Mouse (Mus musculus) heart, adult 8-10 months (tissue): ENCODE data around the gene Bcl7b. TPM values are rescaled to one million over a fixed set of nuclear protein-coding genes. Genes with fewer than 3 reads are reported as not detected.
"Not testable (repeated sequence)": the region's sequence is repeated elsewhere in the genome, so short reads cannot be mapped to it uniquely, and the experiment has no call there.

Experiments
- DNase-seq: peaks from one replicate; pipeline ENCODE4 v3.0.0; 2022; ENCODE audit warnings: low spot score
- microRNA-seq: library from miRNA; unstranded; fragments of <30 nt; microRNA quantifications from one replicate; pipeline ENCODE4 v1.2.0, GENCODE M21; 2022
- total RNA-seq, 4 experiments: library from RNA; stranded (reverse); gene quantifications; 2 replicates each; pipeline ENCODE4 v1.2.4; 2022

Bcl7b gene
- total RNA-seq, 4 experiments from 2014 or later: 39.8 to 47.6 (median 44.6) TPM

DNA sequence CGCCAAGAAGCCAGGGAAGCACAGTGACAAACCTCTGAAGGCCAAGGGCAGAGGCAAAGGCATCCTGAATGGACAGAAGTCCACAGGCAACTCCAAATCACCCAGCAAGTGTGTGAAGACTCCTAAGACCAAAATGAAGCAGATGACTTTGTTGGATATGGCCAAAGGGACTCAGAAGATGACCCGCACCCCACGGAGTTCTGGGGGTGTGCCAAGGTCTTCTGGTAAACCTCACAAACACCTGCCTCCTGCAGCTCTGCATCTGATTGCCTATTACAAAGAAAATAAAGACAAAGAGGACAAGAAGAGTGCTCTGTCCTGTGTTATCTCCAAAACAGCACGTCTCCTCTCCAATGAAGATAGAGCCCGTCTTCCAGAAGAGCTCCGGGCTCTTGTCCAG is 48.8 kb downstream of the Bcl7b start:
- DNase-seq: no peak

DNA sequence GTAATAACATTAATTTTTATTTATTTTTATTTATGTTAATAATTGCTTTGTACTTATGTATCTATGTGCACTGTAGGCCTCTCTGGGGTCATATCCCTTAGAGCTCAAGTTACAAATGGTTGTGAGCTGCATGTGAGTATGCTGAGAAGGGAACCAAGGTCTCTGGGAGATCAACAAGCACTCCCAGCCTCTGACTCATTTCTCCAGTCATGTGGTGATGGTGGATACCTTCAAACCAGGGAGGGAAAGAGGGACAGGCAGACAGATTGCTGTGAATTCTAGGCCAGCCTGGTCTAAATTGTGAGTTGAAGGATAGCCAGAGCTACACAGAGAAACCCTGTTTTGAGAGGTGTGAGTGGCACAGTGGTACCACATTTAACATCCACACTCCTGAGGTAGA is 52.9 kb downstream of the Bcl7b start:
- DNase-seq: no peak

DNA sequence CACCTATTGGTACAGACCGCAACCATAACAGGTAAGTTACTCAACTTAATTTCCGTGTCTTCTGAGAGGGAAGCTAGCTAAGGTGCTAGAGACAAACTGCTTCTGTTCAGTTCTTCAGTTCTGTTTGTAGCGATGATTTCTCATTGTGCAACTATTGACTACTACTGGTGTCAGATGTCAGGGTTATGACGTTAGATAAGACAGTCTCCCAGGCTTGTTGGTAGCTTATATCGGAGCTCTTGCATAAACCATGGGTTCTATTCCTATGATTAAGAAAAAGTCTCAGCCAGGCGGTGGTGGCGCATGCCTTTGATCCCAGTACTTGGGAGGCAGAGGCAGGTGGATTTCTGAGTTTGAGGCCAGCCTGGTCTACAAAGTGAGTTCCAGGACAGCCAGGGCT is 54.0 kb downstream of the Bcl7b start:
- no peak for DNase-seq

DNA sequence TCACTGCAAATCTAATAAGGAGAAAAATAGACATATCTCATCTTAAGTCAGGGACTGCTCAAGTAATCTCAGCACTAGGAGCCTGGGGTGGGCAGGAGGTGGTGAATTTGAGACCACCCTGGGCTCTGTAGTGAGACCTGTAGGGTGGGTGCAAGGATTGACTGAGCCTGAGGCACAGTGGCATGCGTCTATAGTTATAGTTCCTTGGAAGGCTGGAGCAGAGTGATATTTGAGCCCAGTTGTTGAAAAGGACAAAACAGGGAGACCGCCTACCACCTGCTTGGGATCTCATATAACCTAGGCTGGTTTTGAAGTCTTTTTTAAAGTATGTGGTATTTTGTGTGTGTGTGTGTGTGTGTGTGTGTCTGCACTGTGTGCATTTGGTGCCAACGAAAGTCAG is 56.1 kb downstream of the Bcl7b start:
- DNase-seq: no peak

DNA sequence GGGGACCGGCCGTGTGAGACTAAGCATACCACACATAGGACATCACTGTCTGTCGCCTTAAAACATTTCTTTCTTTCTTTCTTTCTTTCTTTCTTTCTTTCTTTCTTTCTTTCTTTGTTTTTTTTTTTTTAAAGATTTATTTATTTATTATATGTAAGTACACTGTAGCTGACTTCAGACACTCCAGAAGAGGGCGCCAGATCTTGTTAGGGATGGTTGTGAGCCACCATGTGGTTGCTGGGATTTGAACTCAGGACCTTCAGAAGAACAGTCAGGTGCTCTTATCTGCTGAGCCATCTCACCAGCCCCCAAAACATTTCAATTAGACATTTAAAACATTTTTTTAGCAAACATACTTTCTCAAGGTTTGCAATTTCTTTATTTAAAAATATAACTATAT is 57.8 kb downstream of the Bcl7b start:
- DNase-seq: not testable (repeated sequence)

DNA sequence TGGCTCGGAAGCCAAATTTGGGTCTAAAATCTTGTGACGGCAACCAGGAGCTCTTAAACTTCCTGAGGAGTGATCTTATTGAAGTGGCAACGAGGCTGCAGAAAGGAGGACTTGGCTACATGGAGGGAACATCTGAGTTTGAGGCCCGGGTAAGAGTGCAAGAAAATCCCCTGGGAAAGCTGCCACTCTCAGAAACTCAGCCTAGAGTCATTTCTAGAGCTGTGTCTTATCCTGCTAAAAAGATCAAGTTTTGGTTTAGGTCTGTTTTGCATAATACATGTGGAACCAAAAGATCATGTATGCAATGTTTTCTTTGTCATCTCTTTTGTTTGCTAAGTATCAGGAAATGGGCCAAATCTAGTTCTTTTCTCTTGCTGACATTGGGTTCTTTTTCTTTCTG is 62.1 kb downstream of the Bcl7b start:
- DNase-seq: no peak

Small RNA genes within 50 kb of the gene (microRNA-seq; reads per million reads assigned to microRNA genes)
- gene Gm25315: not detected

Other genes with a start within 250 kb of the Bcl7b start
- gene Mettl27, start 235.9 kb upstream of the Bcl7b start, total RNA-seq: 10 to 100 TPM in 1 of 4 experiments, 1 to 10 TPM in 3; 6.3 to 11.9 (median 7.9) TPM
- gene Cldn4, start 221.3 kb upstream of the Bcl7b start, total RNA-seq: not detected
- under 1 TPM in 1 of 4 experiments, not detected in 3; 0.28 TPM for gene Cldn3, start 182.1 kb upstream of the Bcl7b start, total RNA-seq
- 10 to 100 TPM; 67.0 to 71.0 (median 70.2) TPM for gene Abhd11, start 159.1 kb upstream of the Bcl7b start, total RNA-seq
- 1 to 10 TPM in 3 of 4 experiments, under 1 TPM in 1; 0.88 to 2.4 (median 1.2) TPM for gene Stx1a, start 144.8 kb upstream of the Bcl7b start, total RNA-seq
- gene Dnajc30, start 104.1 kb upstream of the Bcl7b start, total RNA-seq: 10 to 100 TPM; 43.8 to 49.3 (median 45.5) TPM
- gene Bud23, start 103.3 kb upstream of the Bcl7b start, total RNA-seq: 10 to 100 TPM; 18.0 to 31.3 (median 23.7) TPM
- gene Vps37d, start 90.0 kb upstream of the Bcl7b start, total RNA-seq: under 1 TPM; 0.37 to 0.57 (median 0.47) TPM
- 10 to 100 TPM; 18.0 to 39.9 (median 21.3) TPM for gene Mlxipl, start 78.4 kb upstream of the Bcl7b start, total RNA-seq
- gene Tbl2, start 18.6 kb upstream of the Bcl7b start, total RNA-seq: 10 to 100 TPM in 3 of 4 experiments, 1 to 10 TPM in 1; 9.6 to 14.0 (median 10.7) TPM
- gene Baz1b, start 19.0 kb downstream of the Bcl7b start, total RNA-seq: 10 to 100 TPM; 40.4 to 48.7 (median 43.6) TPM
- 1 to 10 TPM; 1.3 to 1.9 (median 1.6) TPM for gene Fzd9, start 82.9 kb downstream of the Bcl7b start, total RNA-seq
- under 1 TPM in 3 of 4 experiments, not detected in 1; 0.24 to 0.94 (median 0.90) TPM for gene Fkbp6, start 181.8 kb downstream of the Bcl7b start, total RNA-seq
- gene Trim50, start 185.0 kb downstream of the Bcl7b start, total RNA-seq: under 1 TPM in 1 of 4 experiments, not detected in 3; 0.28 TPM
- 10 to 100 TPM; 11.4 to 15.1 (median 13.3) TPM for gene Nsun5, start 201.7 kb downstream of the Bcl7b start, total RNA-seq
- 10 to 100 TPM in 3 of 4 experiments, 1 to 10 TPM in 1; 9.4 to 11.7 (median 10.8) TPM for gene Pom121, start 226.3 kb downstream of the Bcl7b start, total RNA-seq